10 mouse cellular contexts compared by ENCODE assay signal in the genomic region with DNA sequence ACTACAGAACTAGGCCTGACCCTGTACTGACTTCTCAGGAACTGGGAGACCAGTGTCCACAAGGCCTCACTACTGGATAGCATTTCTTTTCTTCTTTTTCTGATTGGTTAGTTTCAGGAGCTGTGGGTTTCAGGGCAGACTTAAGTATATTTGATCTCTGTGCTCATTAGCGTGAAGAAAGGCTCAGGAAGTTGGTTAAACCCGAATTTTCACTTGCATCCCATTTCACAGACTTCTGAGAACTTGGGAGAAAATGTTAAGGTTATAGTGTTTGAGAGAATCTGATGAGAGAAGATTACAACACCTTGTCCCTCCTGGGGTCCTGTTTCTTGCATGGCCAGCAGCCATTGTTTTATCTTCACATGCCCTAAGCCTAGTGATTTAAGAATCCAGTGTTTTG. TPM values are rescaled to one million over a fixed set of nuclear protein-coding genes. Genes with fewer than 3 reads are reported as not detected.
DNase-seq lines count a peak whose midpoint lies in the region; ATAC-seq lines count a peak whose summit lies in the region.
"Had no signal": no experiment of that assay in that cellular context is flagged by ENCODE, and none has a peak within 500 bp of the region (broad histone marks: within the 10 kb centered on the region; RNA-seq: fewer than 3 reads in every experiment).

No protein-coding gene starts in this region.

- H3K9me3 ChIP-seq in lung, embryonic 15.5 days: no peaks in the 10 kb centered on the region
- no peaks in the 10 kb centered on the region for H3K9me3 ChIP-seq in forebrain, embryonic 13.5 days (replicated peaks)
- H3K9me3 ChIP-seq in limb, embryonic 10.5 days (replicated peaks): no peaks in the 10 kb centered on the region
- H3K9me3 ChIP-seq in neural tube, embryonic 15.5 days (replicated peaks): no peaks in the 10 kb centered on the region

- WGBS in lung, embryonic 15.5 days: 50% methylated on average over 2 of the region's 2 CpGs
- WGBS in forebrain, embryonic 13.5 days: 18% methylated on average over 2 of the region's 2 CpGs
- 19% methylated on average over 2 of the region's 2 CpGs for WGBS in limb, embryonic 10.5 days
- WGBS in neural tube, embryonic 15.5 days: 55% methylated on average over 2 of the region's 2 CpGs

- DNase-seq in lung, postnatal 25 days (ENCODE audit: low spot score): no peak
- no peak for DNase-seq in limb, embryonic 10.5 days (ENCODE audit: low spot score)
- DNase-seq in urinary bladder, postnatal 14 days (ENCODE audit: low spot score): no peak
- DNase-seq in thymus, postnatal 36 days: no peak

- peaks cover 24% of the 10 kb centered on the region for H3K4me1 ChIP-seq in lung, embryonic 15.5 days
- peaks cover 25% of the 10 kb centered on the region for H3K4me1 ChIP-seq in forebrain, embryonic 13.5 days
- H3K4me1 ChIP-seq in limb, embryonic 10.5 days: peaks cover 24% of the 10 kb centered on the region
- peaks cover 23% of the 10 kb centered on the region for H3K4me1 ChIP-seq in neural tube, embryonic 15.5 days

- no peaks in the 10 kb centered on the region for H3K27me3 ChIP-seq in lung, embryonic 15.5 days
- no peaks in the 10 kb centered on the region for H3K27me3 ChIP-seq in forebrain, embryonic 13.5 days
- H3K27me3 ChIP-seq in limb, embryonic 10.5 days (ENCODE audit: low read depth, poor library complexity, severe bottlenecking): no peaks in the 10 kb centered on the region
- H3K27me3 ChIP-seq in neural tube, embryonic 15.5 days (replicated peaks): no peaks in the 10 kb centered on the region

- H3K36me3 ChIP-seq in lung, embryonic 15.5 days: no peaks in the 10 kb centered on the region
- no peaks in the 10 kb centered on the region for H3K36me3 ChIP-seq in forebrain, embryonic 13.5 days (ENCODE audit: poor library complexity, severe bottlenecking)
- H3K36me3 ChIP-seq in limb, embryonic 10.5 days: no peaks in the 10 kb centered on the region
- H3K36me3 ChIP-seq in neural tube, embryonic 15.5 days: no peaks in the 10 kb centered on the region

- no peak overlapping the region for H3K4me3 ChIP-seq in lung, embryonic 15.5 days
- H3K4me3 ChIP-seq in forebrain, embryonic 13.5 days: no peak overlapping the region
- peak overlapping the region; percentile 91; the same call in 1 of the 2 replicates for H3K4me3 ChIP-seq in limb, embryonic 10.5 days
- peak overlapping the region; percentile 65 for H3K4me3 ChIP-seq in neural tube, embryonic 15.5 days (replicated peaks)
- H3K4me3 ChIP-seq: erythroblast, embryonic 14.5 days had no signal

- H3K9ac ChIP-seq in lung, embryonic 15.5 days: no peak overlapping the region
- no peak overlapping the region for H3K9ac ChIP-seq in forebrain, embryonic 13.5 days
- H3K9ac ChIP-seq in neural tube, embryonic 15.5 days (replicated peaks): no peak overlapping the region

- ATAC-seq in lung, embryonic 15.5 days (ENCODE audit: borderline replicate concordance, extremely low read depth, low FRiP score, low TSS enrichment): no peak
- no peak for ATAC-seq in forebrain, embryonic 13.5 days
- no peak for ATAC-seq in neural tube, embryonic 15.5 days (ENCODE audit: low FRiP score)
- no peak for ATAC-seq in frontal cortex, adult (ENCODE audit: low TSS enrichment)

- H3K4me2 ChIP-seq in lung, embryonic 15.5 days: peak overlapping the region; percentile 95; the same call in 1 of the 2 replicates
- H3K4me2 ChIP-seq in forebrain, embryonic 13.5 days: peak overlapping the region; percentile 72
- H3K4me2 ChIP-seq in neural tube, embryonic 15.5 days: peak overlapping the region; percentile 92

- H3K27ac ChIP-seq in lung, embryonic 15.5 days: no peak overlapping the region
- no peak overlapping the region for H3K27ac ChIP-seq in forebrain, embryonic 13.5 days
- peak overlapping the region; percentile 99 for H3K27ac ChIP-seq in limb, embryonic 10.5 days
- H3K27ac ChIP-seq in neural tube, embryonic 15.5 days (replicated peaks): no peak overlapping the region
- H3K27ac ChIP-seq: heart, adult 2 months had no signal

RNA-seq across cellular contexts. Expression of a gene that starts 0.8 kb away (rescaled TPM):
- 28.6 and 30.8 TPM in 2 replicates for polyA plus RNA-seq in lung, embryonic 15.5 days (2015; fragmentation: Nextera tagmentation; extraction: Ambion mirVana)
- polyA plus RNA-seq in forebrain, embryonic 13.5 days (2015; fragmentation: Nextera tagmentation; extraction: Ambion mirVana): 20.0 and 24.9 TPM in 2 replicates
- polyA plus RNA-seq in limb, embryonic 10.5 days (2016; fragmentation: Nextera tagmentation; extraction: Ambion mirVana): 46.2 and 51.9 TPM in 2 replicates
- polyA plus RNA-seq in neural tube, embryonic 15.5 days (2015; fragmentation: Nextera tagmentation; extraction: Ambion mirVana): 24.1 and 24.6 TPM in 2 replicates
- polyA plus RNA-seq: erythroblast, embryonic 14.5 days had no signal

Comparison
In these comparisons a context has a peak if more than half of its experiments do, and no peak if none do; other contexts are left out.
1. H3K4me3 ChIP-seq: peak in limb, embryonic 10.5 days (single experiment) and neural tube, embryonic 15.5 days (single experiment); none in lung, embryonic 15.5 days (single experiment) and forebrain, embryonic 13.5 days (single experiment).
2. Peak in every context shown above with its lines, with median percentiles within 50 percentile points of each other: H3K4me2 ChIP-seq.